Mouse (Mus musculus) spleen, adult 2 months (tissue): ENCODE data around the gene H2-DMa.

Experiments used
- CTCF ChIP-seq: fragments of 200-500 bp; IDR thresholded peaks from 2 replicates; pipeline ENCODE4 v1.5.1; 2011; ENCODE audit warnings: mild to moderate bottlenecking, inconsistent platforms; ENCODE audit not compliant: insufficient read depth, insufficient read length, insufficient replicate concordance; ENCODE audit errors: extremely low read depth
- POLR2A ChIP-seq: fragments of 200-500 bp; IDR thresholded peaks from 2 replicates; pipeline ENCODE4 v1.6.1; 2011; ENCODE audit warnings: low read depth, low read length, inconsistent platforms

DNA sequence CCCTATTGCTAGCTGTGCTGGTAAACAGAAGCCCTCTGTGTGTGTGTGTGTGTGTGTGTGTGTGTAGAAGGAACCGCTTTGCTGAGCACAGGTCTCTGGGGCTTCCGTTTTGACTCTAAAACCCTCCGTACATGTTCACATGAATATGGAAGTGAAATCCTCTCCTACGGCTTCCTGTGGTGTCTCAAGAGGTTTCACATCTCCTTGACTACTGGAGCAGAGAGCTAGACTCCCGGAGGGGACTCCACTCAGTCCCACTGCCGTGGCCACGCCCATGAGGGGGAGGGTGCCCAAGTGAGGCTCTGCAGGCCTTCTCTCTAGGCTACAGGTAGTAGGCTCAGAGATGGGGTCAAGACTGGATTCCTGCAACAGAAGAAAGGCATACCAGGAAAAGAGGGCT is 23.7 kb downstream of the H2-DMa start, which contains the start of gene H2-DMb2:
- TF ChIP-seq CTCF (no peak), POLR2A (no peak)
